26 mouse cellular contexts compared by ENCODE assay signal in the genomic region with DNA sequence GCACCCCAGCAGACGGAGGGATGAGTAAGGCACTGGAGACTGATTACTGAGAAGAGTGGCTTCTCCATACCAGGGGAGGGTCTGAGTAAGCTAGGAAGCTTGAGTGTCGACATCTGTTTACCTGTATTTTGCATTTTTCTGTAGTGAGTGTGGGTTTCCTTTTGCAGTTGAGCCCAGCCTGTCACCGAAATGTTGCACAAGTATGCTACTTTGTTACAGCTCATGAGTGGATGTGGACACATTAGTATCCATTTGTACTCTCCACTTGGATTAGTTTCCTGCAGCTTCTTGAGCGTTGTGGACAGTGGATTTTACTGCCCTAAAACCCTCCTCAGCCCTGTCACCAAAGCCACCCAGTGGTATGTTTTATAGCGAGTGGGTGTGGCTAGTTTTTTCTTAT. TPM values are rescaled to one million over a fixed set of nuclear protein-coding genes. Genes with fewer than 3 reads are reported as not detected.
A peak's percentile ranks its signal among the peaks of the same experiment; 100 is the strongest.
DNase-seq lines count a peak whose midpoint lies in the region; ATAC-seq and TF ChIP-seq lines count a peak whose summit lies in the region.
"Had no signal": no experiment of that assay in that cellular context is flagged by ENCODE, and none has a peak within 500 bp of the region (broad histone marks: within the 10 kb centered on the region; RNA-seq: fewer than 3 reads in every experiment).

No protein-coding gene starts in this region.

- H3K9ac ChIP-seq in liver, embryonic 16.5 days (ENCODE audit: low read depth, low read length) = no peak overlapping the region
- no peak overlapping the region for H3K9ac ChIP-seq in kidney, embryonic 16.5 days (replicated peaks; ENCODE audit: low read length)
- H3K9ac ChIP-seq: hindbrain, embryonic 15.5 days; liver, embryonic 14.5 days; midbrain, embryonic 13.5 days had no signal

- no peaks in the 10 kb centered on the region for H3K9me3 ChIP-seq in liver, embryonic 16.5 days (replicated peaks; ENCODE audit: control insufficient read depth, low read length)
- no peaks in the 10 kb centered on the region for H3K9me3 ChIP-seq in kidney, embryonic 16.5 days (ENCODE audit: low read length)
- H3K9me3 ChIP-seq: hindbrain, embryonic 15.5 days; limb, embryonic 10.5 days; megakaryocyte, embryonic 14.5 days; midbrain, embryonic 13.5 days had no signal

- TF ChIP-seq CTCF in kidney, adult 2 months (conservative IDR thresholded peaks at IDR 0.05; ENCODE audit: insufficient read depth, insufficient read length, low read depth, low read length) = no peak

- H3K27me3 ChIP-seq in kidney, adult 2 months (replicated peaks; ENCODE audit: control insufficient read depth, insufficient read depth, low read length) = no peaks in the 10 kb centered on the region
- H3K27me3 ChIP-seq in liver, embryonic 16.5 days (ENCODE audit: control insufficient read depth, insufficient read depth, low read depth, low read length) = no peaks in the 10 kb centered on the region
- no peaks in the 10 kb centered on the region for H3K27me3 ChIP-seq in kidney, embryonic 16.5 days (ENCODE audit: insufficient read depth, low read length)
- H3K27me3 ChIP-seq: hindbrain, embryonic 15.5 days; megakaryocyte, embryonic 14.5 days; midbrain, embryonic 13.5 days had no signal

- no peak for TF ChIP-seq POLR2A in kidney, adult 2 months (IDR thresholded peaks at IDR 0.05; ENCODE audit: low read depth, low read length)

- H3K36me3 ChIP-seq in kidney, adult 2 months (ENCODE audit: control insufficient read depth, insufficient read depth, low read length) = peaks cover 2% of the 10 kb centered on the region; the same call in 1 of the 2 replicates
- H3K36me3 ChIP-seq in liver, embryonic 16.5 days (ENCODE audit: control insufficient read depth, insufficient read depth) = peaks cover 70% of the 10 kb centered on the region
- peaks cover 58% of the 10 kb centered on the region for H3K36me3 ChIP-seq in kidney, embryonic 16.5 days (ENCODE audit: insufficient read depth, low read length)

- H3K4me3 ChIP-seq in kidney, adult 2 months (ENCODE audit: insufficient read depth, low read depth, low read length) = no peak overlapping the region
- H3K4me3 ChIP-seq in liver, embryonic 16.5 days (ENCODE audit: low read depth, low read length) = no peak overlapping the region
- H3K4me3 ChIP-seq in kidney, embryonic 16.5 days (ENCODE audit: low read length) = no peak overlapping the region
- H3K4me3 ChIP-seq: gastrocnemius, adult 2 months; hindbrain, embryonic 15.5 days; left cerebral cortex, adult 2 months; limb, embryonic 10.5 days; megakaryocyte, embryonic 14.5 days; midbrain, embryonic 13.5 days had no signal

- 82% methylated on average over 5 of the region's 5 CpGs for WGBS in kidney, adult 2 months
- WGBS in liver, embryonic 16.5 days (ENCODE audit: insufficient replicate concordance) = 80% methylated on average over 5 of the region's 5 CpGs
- 88% methylated on average over 5 of the region's 5 CpGs for WGBS in kidney, embryonic 16.5 days

- no peak for ATAC-seq in liver, embryonic 16.5 days (ENCODE audit: low read depth)
- no peak for ATAC-seq in kidney, embryonic 16.5 days (ENCODE audit: low FRiP score, low TSS enrichment)
- ATAC-seq: forebrain, embryonic 14.5 days; midbrain, embryonic 13.5 days had no signal

- no peak overlapping the region for H3K4me2 ChIP-seq in liver, embryonic 16.5 days (ENCODE audit: low read depth, low read length)
- H3K4me2 ChIP-seq in kidney, embryonic 16.5 days (replicated peaks; ENCODE audit: low read depth, low read length) = no peak overlapping the region
- H3K4me2 ChIP-seq: heart, embryonic 11.5 days; hindbrain, embryonic 15.5 days; midbrain, embryonic 13.5 days had no signal

- H3K4me1 ChIP-seq in kidney, adult 2 months (ENCODE audit: control insufficient read depth, insufficient read depth, low read length) = peaks cover 56% of the 10 kb centered on the region
- peaks cover 18% of the 10 kb centered on the region for H3K4me1 ChIP-seq in liver, embryonic 16.5 days (ENCODE audit: control insufficient read depth, low read depth, low read length)
- H3K4me1 ChIP-seq in kidney, embryonic 16.5 days (ENCODE audit: insufficient read depth, low read length) = peaks cover 22% of the 10 kb centered on the region
- H3K4me1 ChIP-seq: hindbrain, embryonic 15.5 days had no signal

- DNase-seq in kidney, adult 2 months = no peak
- DNase-seq in kidney, postnatal 10 days = no peak
- peak; percentile 44 for DNase-seq in testis, postnatal 14 days (ENCODE audit: low spot score)
- no peak for DNase-seq in testis, postnatal 10 days (ENCODE audit: low spot score)
- no peak for DNase-seq in left cerebral cortex, adult 9 months (ENCODE audit: low spot score in 2 of 2)
- DNase-seq in Muller cell, postnatal 12 days (ENCODE audit: inconsistent ontology term) = no peak
- DNase-seq: adrenal gland, postnatal 10 days; cerebellum, adult 2 months; gastrocnemius, adult 2 months; kidney, adult 11 months; kidney, postnatal 4 days; lung, postnatal 14 days; right cerebral cortex, postnatal 25 days; thymus, postnatal 25 days had no signal

- H3K27ac ChIP-seq in kidney, adult 2 months (ENCODE audit: insufficient read depth, low read depth, low read length) = peak overlapping the region; percentile 0; the same call in 1 of the 2 replicates
- 0 out of 2 replicates have a peak overlapping the region, but pooled peaks have one; percentile 6 for H3K27ac ChIP-seq in liver, embryonic 16.5 days (ENCODE audit: low read length)
- H3K27ac ChIP-seq in kidney, embryonic 16.5 days (ENCODE audit: low read length) = no peak overlapping the region
- H3K27ac ChIP-seq: hindbrain, embryonic 15.5 days; left cerebral cortex, adult 2 months; limb, embryonic 10.5 days; liver, embryonic 14.5 days; midbrain, embryonic 13.5 days had no signal

RNA-seq across cellular contexts. Expression of a gene that starts 18.0 kb away (rescaled TPM):
- polyA plus RNA-seq in kidney, adult 2 months (2012; rRNA removed) = 23.9 and 25.9 TPM in 2 replicates
- polyA plus RNA-seq in liver, embryonic 16.5 days (2015; fragmentation: Nextera tagmentation; extraction: Ambion mirVana) = 7.0 and 7.2 TPM in 2 replicates
- 14.8 and 14.9 TPM in 2 replicates for polyA plus RNA-seq in kidney, embryonic 16.5 days (2015; fragmentation: Nextera tagmentation; extraction: Ambion mirVana)

RNA-seq across cellular contexts. Expression of a gene that starts 31.1 kb away (rescaled TPM):
- 23.0 and 29.2 TPM in 2 replicates for polyA plus RNA-seq in kidney, adult 2 months (2012; rRNA removed)
- polyA plus RNA-seq in liver, embryonic 16.5 days (2015; fragmentation: Nextera tagmentation; extraction: Ambion mirVana) = 84.3 and 90.7 TPM in 2 replicates
- 337 and 347 TPM in 2 replicates for polyA plus RNA-seq in kidney, embryonic 16.5 days (2015; fragmentation: Nextera tagmentation; extraction: Ambion mirVana)

RNA-seq across cellular contexts. Expression of a gene that starts 33.9 kb away (rescaled TPM):
- 112 and 125 TPM in 2 replicates for polyA plus RNA-seq in kidney, adult 2 months (2012; rRNA removed)
- polyA plus RNA-seq in liver, embryonic 16.5 days (2015; fragmentation: Nextera tagmentation; extraction: Ambion mirVana) = 23.4 and 23.6 TPM in 2 replicates
- 50.7 and 54.6 TPM in 2 replicates for polyA plus RNA-seq in kidney, embryonic 16.5 days (2015; fragmentation: Nextera tagmentation; extraction: Ambion mirVana)

RNA-seq across cellular contexts. Expression of a gene that starts 58.8 kb away (rescaled TPM):
- not detected in 2 replicates for polyA plus RNA-seq in kidney, adult 2 months (2012; rRNA removed)
- polyA plus RNA-seq in liver, embryonic 16.5 days (2015; fragmentation: Nextera tagmentation; extraction: Ambion mirVana) = 0.12 TPM in 2 replicates
- 0.41 and 0.42 TPM in 2 replicates for polyA plus RNA-seq in kidney, embryonic 16.5 days (2015; fragmentation: Nextera tagmentation; extraction: Ambion mirVana)
- polyA plus RNA-seq: gonadal fat pad, adult 2 months; heart, embryonic 11.5 days; liver, embryonic 14.5 days; spleen, adult 2 months had no signal
